Mouse (Mus musculus) heart, adult 8-10 months (tissue): ENCODE measurements around the gene Ispd. TPM values are rescaled to one million over a fixed set of nuclear protein-coding genes. Genes with fewer than 3 reads are reported as not detected.
A peak's percentile ranks its signal among the peaks of the same experiment; 100 is the strongest.
"Not testable (repeated sequence)": the region's sequence is repeated elsewhere in the genome, so short reads cannot be mapped to it uniquely, and the experiment has no call there.

Experiments
- DNase-seq: peaks from one replicate; pipeline ENCODE4 v3.0.0; 2022; ENCODE audit warnings: low spot score
- total RNA-seq, 4 experiments: library from RNA; stranded (reverse); gene quantifications; 2 replicates each; pipeline ENCODE4 v1.2.4; 2022

Ispd gene
- total RNA-seq: 1 to 10 TPM; 4.0 to 5.7 (median 4.9) TPM

- peak; percentile 86 for DNase-seq
Measured at GRCm38 (mm10) chr12:36381441-36382340, at the start of gene Ispd, which contains the start of gene D630036H23Rik. Ispd (plus strand) TSS chr12:36381450. D630036H23Rik (minus strand) TSS chr12:36382181.

DNA sequence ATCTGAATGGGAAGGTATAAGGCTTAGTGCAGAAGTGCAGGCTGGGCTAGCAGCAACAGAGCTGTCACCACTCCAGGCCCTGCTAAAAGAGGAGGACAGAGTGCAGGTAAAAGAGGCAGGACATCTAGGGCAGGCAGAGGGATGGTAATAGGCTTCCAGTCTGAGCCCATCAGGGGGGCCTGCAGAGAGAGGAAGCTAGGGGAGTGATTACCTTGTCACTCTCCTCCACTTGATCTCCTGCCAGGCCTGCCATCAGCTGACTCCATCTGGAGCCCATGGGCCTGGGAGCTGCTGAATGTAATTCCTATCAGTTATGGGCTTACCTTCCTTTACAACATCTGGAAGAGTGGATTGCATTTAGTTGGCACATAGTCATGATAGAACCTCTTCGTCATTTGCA is 48.6 kb upstream of the Ispd start:
- no peak for DNase-seq

DNA sequence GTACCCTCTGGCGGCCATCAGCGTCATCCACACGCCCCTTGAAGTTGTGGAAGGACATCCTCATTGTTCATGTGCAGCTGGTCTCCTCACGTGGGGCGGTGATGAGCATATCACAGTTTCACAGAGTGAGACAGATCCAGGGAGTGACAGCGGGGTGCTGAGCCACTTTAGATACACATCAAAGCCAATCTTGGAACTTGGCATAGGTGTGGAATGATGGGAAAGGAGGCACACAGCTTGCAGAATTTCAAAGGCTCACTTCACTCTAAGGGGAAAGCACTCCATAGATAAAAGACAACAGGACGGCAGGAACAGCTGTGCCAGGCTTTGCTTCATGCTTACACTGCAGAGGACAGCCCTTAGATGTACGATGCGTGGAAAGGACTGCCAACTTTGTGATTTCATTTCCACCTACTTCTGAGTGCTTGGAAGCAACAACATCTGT is 47.4 kb upstream of the Ispd start:
- no peak for DNase-seq

DNA sequence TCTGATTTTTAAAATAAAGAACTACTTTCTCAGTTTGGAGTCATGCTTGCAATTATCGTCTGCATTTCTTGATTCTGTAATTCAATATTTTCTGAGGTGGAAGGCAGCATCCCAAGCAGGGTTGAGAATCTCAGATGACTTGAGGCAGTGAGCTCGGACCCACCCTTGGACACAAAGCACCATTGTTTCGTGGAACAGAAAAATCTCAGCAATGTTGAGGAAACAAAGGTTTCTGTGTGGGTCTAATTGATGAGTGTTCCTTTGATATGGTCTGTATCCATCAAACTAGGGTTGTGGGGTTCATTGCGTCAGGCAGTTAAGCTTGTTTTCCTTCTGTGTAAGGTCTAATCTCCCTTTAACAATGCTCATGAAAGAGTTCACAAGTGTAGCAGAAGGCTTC is 37.1 kb upstream of the Ispd start:
- no peak for DNase-seq

DNA sequence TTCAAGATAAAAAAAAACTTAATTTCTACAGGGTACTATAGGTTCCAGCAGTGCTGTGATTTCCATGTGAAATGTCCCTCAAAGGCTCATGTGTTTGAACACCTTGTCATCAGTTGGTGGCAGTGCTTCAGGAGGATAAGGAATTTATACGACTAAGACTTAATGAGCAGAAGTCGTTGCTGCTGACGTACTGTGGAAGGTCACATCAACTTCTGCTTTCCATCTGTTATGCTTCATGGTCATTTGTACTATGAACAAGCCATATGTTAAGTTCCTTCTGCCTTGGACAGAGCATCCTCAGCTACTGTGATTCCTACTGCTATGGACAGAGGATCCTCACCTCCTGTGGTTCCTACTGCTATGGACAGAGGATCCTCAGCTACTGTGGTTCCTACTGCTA is 21.2 kb upstream of the Ispd start:
- DNase-seq: no peak

- no peak for DNase-seq
Measured at GRCm38 (mm10) chr12:36360693-36361092, 20.6 kb upstream of the Ispd start.

GRCm38 (mm10) chr12:36364013-36364412 is 17.2 kb upstream of the Ispd start:
- no peak for DNase-seq

DNA sequence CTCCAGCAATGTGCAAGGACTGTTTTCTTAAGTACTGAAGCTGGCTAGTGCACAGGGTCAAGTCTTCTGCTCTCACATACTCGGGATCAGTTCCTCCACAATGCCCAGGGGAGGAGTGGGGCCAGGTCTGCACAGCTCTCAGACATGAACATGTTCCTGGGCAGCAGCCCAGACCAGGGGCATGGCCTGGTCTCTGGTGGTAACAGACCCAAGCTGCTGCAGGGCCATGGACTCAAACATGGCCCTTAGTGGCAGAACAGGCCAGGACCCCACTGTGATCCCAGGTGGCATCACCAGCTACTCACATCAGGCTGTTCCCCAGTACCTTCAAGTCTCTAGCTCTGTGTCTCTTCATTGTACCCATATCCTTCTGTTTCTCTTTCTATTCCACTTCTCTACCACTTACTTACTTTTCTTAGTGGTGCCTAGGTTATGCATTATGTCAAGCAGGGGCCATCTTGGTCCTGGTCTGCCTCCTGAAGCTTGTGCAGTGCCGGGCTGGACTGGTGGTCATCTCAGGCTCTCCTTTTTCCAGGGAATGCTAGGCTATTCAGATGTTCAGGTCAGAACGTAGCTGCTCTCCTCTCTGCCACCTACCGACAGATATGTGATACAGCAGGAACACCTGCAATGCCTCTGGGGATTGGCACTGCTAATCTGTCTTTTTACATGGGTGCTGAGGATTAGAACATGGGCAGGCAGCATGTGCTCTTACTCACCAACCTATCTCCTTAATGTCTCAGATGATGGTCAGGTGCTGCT is 7.8 kb upstream of the Ispd start:
- no peak for DNase-seq

GRCm38 (mm10) chr12:36376391-36376790 is 4.9 kb upstream of the Ispd start:
- DNase-seq: not testable (repeated sequence)

GRCm38 (mm10) chr12:36380254-36380653 is 996 bp upstream of the Ispd start:
- no peak for DNase-seq

GRCm38 (mm10) chr12:36380806-36381205 is 444 bp upstream of the Ispd start:
- DNase-seq: no peak

- DNase-seq: no peak
Measured at GRCm38 (mm10) chr12:36385386-36385785, 4.1 kb downstream of the Ispd start.

DNA sequence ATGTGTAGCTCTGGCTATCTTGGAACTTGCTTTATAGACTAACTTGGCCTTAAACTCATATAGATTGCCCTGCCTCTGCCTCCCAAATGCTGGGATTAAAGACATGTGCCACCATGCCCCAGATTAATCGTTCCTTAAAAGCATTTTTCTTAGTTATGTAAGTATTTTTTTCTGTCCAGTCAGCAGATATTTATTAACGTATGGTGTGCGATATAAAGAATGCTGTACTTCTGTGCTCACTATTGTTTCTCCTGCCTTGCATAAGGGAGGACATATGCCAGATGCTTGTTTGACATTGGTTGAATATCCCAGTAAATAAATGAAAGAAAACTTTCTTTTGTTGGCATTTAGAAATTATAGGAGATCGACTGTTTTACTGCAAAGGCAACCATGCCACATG is 5.7 kb downstream of the Ispd start:
- DNase-seq: no peak

- no peak for DNase-seq
Measured at GRCm38 (mm10) chr12:36395115-36395514, 13.9 kb downstream of the Ispd start.

GRCm38 (mm10) chr12:36423677-36424076 is 42.4 kb downstream of the Ispd start:
- DNase-seq: no peak

DNA sequence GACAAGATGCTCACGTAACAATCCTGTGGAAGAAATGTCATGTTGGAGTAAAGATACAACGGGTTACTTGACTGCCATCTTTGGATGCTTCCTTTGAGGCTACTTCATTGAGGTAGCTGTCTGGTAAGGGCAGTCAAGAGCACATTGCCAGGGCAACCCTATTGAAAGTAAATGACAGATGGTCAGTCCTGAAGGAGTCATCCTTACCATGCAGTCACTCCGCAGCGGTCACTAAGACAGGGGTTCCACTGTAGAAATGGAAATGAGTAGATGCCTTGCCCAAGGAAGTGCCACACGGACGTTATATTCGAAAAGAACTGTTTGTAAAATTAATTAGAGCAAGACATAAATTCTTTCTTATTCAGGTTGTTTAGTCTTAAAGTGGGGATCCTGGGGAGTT is 44.0 kb downstream of the Ispd start:
- DNase-seq: no peak

DNA sequence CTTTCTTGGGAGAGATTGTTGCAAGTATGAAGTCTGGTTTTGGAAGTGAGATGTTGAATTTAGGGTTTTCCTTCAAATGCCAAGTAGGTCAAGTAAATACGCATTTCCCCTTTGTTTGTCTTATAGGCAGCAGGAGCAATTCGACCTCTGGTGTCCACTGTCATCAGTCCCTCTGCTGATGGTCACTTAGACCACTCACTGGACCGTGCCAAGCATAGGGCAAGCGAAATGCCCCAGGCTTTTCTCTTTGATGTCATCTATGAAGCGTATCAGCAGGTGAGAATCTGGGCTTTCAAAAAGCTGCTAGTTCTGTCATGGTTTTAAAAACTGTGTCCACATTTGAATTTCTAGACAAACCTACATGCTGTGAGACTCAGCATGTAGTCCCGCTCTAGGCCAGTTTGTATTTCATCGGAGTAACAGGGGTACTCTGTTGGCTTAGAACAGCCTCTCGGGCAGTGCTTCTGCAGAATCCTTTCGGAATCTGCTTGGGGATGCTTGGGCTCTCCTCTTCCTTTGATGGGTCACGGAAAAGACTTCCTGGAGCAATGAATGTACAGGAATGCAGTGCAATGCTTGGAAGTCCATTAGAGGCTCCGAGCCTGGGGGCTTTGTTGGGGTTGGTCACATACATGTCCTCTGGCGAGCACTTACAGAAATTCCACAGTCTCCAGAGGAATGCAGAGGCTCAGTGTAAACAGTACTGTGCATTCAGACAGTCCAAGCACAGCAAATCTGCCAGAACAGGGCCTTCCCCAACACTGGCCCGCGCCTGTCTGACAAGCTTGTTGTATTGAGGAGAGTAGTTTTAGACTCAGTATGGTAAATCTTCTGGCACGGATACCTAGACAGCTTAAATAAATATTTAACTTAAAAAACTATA is 45.2 kb downstream of the Ispd start:
- DNase-seq: no peak

- no peak for DNase-seq
Measured at GRCm38 (mm10) chr12:36436956-36437355, 55.7 kb downstream of the Ispd start.

DNA sequence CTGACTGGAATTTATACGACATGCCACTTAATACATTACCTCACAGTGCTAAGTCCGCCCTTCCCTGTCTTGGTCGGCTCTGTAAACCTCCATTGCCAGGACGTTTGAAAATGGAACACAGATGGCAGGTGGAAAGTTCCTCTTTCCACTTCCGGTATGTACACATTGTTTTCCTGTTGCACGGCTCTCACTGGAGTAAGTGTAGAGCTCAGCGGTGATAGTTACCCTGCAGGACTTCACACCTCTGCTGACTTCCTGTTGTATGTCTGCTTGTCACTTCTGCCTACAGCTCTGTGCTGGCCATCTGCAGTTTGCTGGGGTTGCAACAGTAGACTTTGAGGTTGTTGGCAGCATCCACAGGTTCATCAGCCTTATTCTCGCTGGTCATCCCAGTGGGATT is 58.1 kb downstream of the Ispd start:
- no peak for DNase-seq

DNA sequence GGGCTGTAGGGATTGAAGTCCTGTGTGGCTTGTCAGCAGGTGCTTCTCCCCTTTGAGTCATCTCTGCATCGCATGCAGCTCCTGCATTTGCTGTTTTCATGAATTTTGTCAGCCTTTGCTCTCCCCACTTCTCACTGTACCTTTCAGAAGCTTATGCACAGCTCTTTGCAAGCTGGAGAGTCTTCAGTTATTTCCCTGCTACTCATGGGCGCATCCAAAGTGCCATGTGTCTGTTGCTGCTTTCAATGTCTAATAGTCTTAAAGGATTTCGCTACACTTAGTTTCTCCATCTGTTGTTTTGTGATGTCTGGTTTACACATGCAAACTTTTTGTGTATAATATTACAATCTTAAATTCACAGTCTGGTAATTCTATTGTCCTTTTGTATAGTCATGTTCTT is 74.8 kb downstream of the Ispd start:
- DNase-seq: no peak

DNA sequence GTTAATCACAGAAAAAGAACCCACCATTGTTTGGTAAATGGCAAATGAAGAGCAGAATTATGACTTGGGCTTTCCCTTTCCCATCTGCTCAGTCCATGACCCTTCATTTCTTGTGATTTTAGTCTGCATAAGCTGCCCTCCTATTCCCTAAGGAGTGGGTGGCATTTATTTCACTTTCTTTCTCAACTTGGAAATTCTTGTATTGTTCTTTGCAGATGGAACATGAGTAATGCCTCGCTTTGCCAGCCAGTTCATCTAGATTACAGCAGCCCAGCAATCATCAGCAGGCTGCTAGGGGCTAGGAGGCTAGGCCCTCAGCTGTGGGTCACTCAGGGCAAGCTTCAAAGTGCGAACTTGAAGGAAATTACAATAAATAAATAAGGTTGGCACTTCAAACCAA is 76.5 kb downstream of the Ispd start:
- no peak for DNase-seq
